Mouse (Mus musculus): Measurements from ENCODE around the gene Gpd1l. TPM values are rescaled to one million over a fixed set of nuclear protein-coding genes. Genes with fewer than 3 reads are reported as not detected.
A peak's percentile ranks its signal among the peaks of the same experiment; 100 is the strongest.

Gene Gpd1l
- total and polyA plus RNA-seq, 2 experiments from 2014 or later = 39.3 to 77.7 TPM

- 68% methylated on average over 5 of the region's 5 CpGs for WGBS
- no peak for TF ChIP-seq CTCF (IDR thresholded peaks at IDR 0.05)
- Histone ChIP-seq H3K27ac (ENCODE audit: low read depth, low read length) (no peak overlapping the region), H3K9me3 (ENCODE audit: low read length) (no peaks in the 10 kb centered on the region), H3K4me1 (ENCODE audit: insufficient read depth, low read length) (no peaks in the 10 kb centered on the region), H3K27me3 (ENCODE audit: insufficient read depth, low read length) (no peaks in the 10 kb centered on the region), H3K9ac (replicated peaks; ENCODE audit: low read length, poor library complexity, severe bottlenecking) (no peak overlapping the region), H3K36me3 (ENCODE audit: insufficient read depth, low read length) (no peaks in the 10 kb centered on the region), H3K4me2 (ENCODE audit: low read depth, low read length, poor library complexity, severe bottlenecking) (no peak overlapping the region), H3K4me3 (ENCODE audit: low read depth, low read length) (no peak overlapping the region)
- DNase-seq (ENCODE audit: low spot score) (no peak), ATAC-seq (ENCODE audit: low FRiP score) (no peak)
Measured at GRCm38 (mm10) chr9:114948395-114948794, 14.6 kb upstream of the Gpd1l start.

GRCm38 (mm10) chr9:114945576-114945975 is 11.8 kb upstream of the Gpd1l start:
- peak; percentile 1; the same call in 1 of the 2 replicates for TF ChIP-seq CTCF (IDR thresholded peaks at IDR 0.05)

GRCm38 (mm10) chr9:114944642-114945041 is 10.9 kb upstream of the Gpd1l start:
- ATAC-seq (ENCODE audit: low FRiP score) = no peak
- Histone ChIP-seq H3K9ac (replicated peaks; ENCODE audit: low read length, poor library complexity, severe bottlenecking) (no peak overlapping the region), H3K27me3 (ENCODE audit: insufficient read depth, low read length) (no peaks in the 10 kb centered on the region), H3K36me3 (ENCODE audit: insufficient read depth, low read length) (no peaks in the 10 kb centered on the region), H3K27ac (ENCODE audit: low read depth, low read length) (no peak overlapping the region), H3K9me3 (ENCODE audit: low read length) (no peaks in the 10 kb centered on the region), H3K4me2 (ENCODE audit: low read depth, low read length, poor library complexity, severe bottlenecking) (no peak overlapping the region), H3K4me3 (ENCODE audit: low read depth, low read length) (no peak overlapping the region), H3K4me1 (ENCODE audit: insufficient read depth, low read length) (no peaks in the 10 kb centered on the region)
- no peak for DNase-seq (ENCODE audit: low spot score)
- WGBS = 91% methylated on average over 3 of the region's 3 CpGs
- TF ChIP-seq CTCF (IDR thresholded peaks at IDR 0.05) = no peak

More at GRCm38 (mm10) chr9:114945576-114945975, 11.8 kb upstream of the Gpd1l start:
- Histone ChIP-seq H3K4me2 (ENCODE audit: low read depth, low read length, poor library complexity, severe bottlenecking) (no peak overlapping the region), H3K9ac (replicated peaks; ENCODE audit: low read length, poor library complexity, severe bottlenecking) (no peak overlapping the region), H3K4me3 (ENCODE audit: low read depth, low read length) (no peak overlapping the region), H3K4me1 (ENCODE audit: insufficient read depth, low read length) (no peaks in the 10 kb centered on the region), H3K27me3 (ENCODE audit: insufficient read depth, low read length) (no peaks in the 10 kb centered on the region), H3K9me3 (ENCODE audit: low read length) (no peaks in the 10 kb centered on the region), H3K27ac (ENCODE audit: low read depth, low read length) (no peak overlapping the region), H3K36me3 (ENCODE audit: insufficient read depth, low read length) (no peaks in the 10 kb centered on the region)
- 85% methylated on average over 6 of the region's 6 CpGs for WGBS
- no peak for ATAC-seq (ENCODE audit: low FRiP score)
- no peak for DNase-seq (ENCODE audit: low spot score)

GRCm38 (mm10) chr9:114936687-114937086 is 2.9 kb upstream of the Gpd1l start:
- no peak for ATAC-seq (ENCODE audit: low FRiP score)
- H3K36me3 ChIP-seq (ENCODE audit: insufficient read depth, low read length) = no peaks in the 10 kb centered on the region
- 73% methylated on average over 2 of the region's 2 CpGs for whole genome bisulfite sequencing

GRCm38 (mm10) chr9:114935321-114935720 is 1.5 kb upstream of the Gpd1l start:
- Histone ChIP-seq H3K4me1 (ENCODE audit: insufficient read depth, low read length) (no peaks in the 10 kb centered on the region; the same call in 1 of the 2 replicates), H3K36me3 (ENCODE audit: insufficient read depth, low read length) (no peaks in the 10 kb centered on the region), H3K9me3 (ENCODE audit: low read length) (no peaks in the 10 kb centered on the region), H3K4me3 (ENCODE audit: low read depth, low read length) (no peak overlapping the region), H3K27ac (ENCODE audit: low read depth, low read length) (no peak overlapping the region), H3K27me3 (ENCODE audit: insufficient read depth, low read length) (no peaks in the 10 kb centered on the region), H3K9ac (replicated peaks; ENCODE audit: low read length, poor library complexity, severe bottlenecking) (no peak overlapping the region), H3K4me2 (ENCODE audit: low read depth, low read length, poor library complexity, severe bottlenecking) (no peak overlapping the region)
- TF ChIP-seq CTCF (IDR thresholded peaks at IDR 0.05) = no peak
- 88% methylated on average over 4 of the region's 4 CpGs for WGBS
- ATAC-seq (ENCODE audit: low FRiP score) (no peak), DNase-seq (ENCODE audit: low spot score) (no peak)

More at GRCm38 (mm10) chr9:114936687-114937086, 2.9 kb upstream of the Gpd1l start:
- Histone ChIP-seq H3K4me1 (ENCODE audit: insufficient read depth, low read length) (no peaks in the 10 kb centered on the region; the same call in 1 of the 2 replicates), H3K9ac (replicated peaks; ENCODE audit: low read length, poor library complexity, severe bottlenecking) (no peak overlapping the region), H3K27me3 (ENCODE audit: insufficient read depth, low read length) (no peaks in the 10 kb centered on the region), H3K4me2 (ENCODE audit: low read depth, low read length, poor library complexity, severe bottlenecking) (no peak overlapping the region), H3K9me3 (ENCODE audit: low read length) (no peaks in the 10 kb centered on the region), H3K4me3 (ENCODE audit: low read depth, low read length) (no peak overlapping the region), H3K27ac (ENCODE audit: low read depth, low read length) (no peak overlapping the region)
- no peak for DNase-seq (ENCODE audit: low spot score)
- peak; percentile 28; the same call in 1 of the 2 replicates for TF ChIP-seq CTCF (IDR thresholded peaks at IDR 0.05)

GRCm38 (mm10) chr9:114934231-114934630 is 444 bp upstream of the Gpd1l start:
- H3K27me3 ChIP-seq (ENCODE audit: insufficient read depth, low read length) = no peaks in the 10 kb centered on the region
- H3K4me3 ChIP-seq (ENCODE audit: low read depth, low read length) = peak overlapping the region; percentile 75
- 0 out of 2 replicates have a peak overlapping the region, but pooled peaks have one; percentile 76 for H3K9ac ChIP-seq (replicated peaks; ENCODE audit: low read length, poor library complexity, severe bottlenecking)
- 70% methylated on average over 11 of the region's 11 CpGs for WGBS
- H3K27ac ChIP-seq (ENCODE audit: low read depth, low read length) = no peak overlapping the region
- H3K36me3 ChIP-seq (ENCODE audit: insufficient read depth, low read length) = no peaks in the 10 kb centered on the region
- H3K4me1 ChIP-seq (ENCODE audit: insufficient read depth, low read length) = no peaks in the 10 kb centered on the region; the same call in 1 of the 2 replicates
- no peaks in the 10 kb centered on the region for H3K9me3 ChIP-seq (ENCODE audit: low read length)
- DNase-seq (ENCODE audit: low spot score) (no peak), ATAC-seq (ENCODE audit: low FRiP score) (0 out of 2 replicates have a peak, but pooled peaks have one; percentile 9)
- no peak; the same call in 1 of the 2 replicates for TF ChIP-seq CTCF (IDR thresholded peaks at IDR 0.05)
- peak overlapping the region; percentile 98 for H3K4me2 ChIP-seq (ENCODE audit: low read depth, low read length, poor library complexity, severe bottlenecking)
